Mouse (Mus musculus): Measurements from ENCODE around the gene Dip2b. TPM values are rescaled to one million over a fixed set of nuclear protein-coding genes. Genes with fewer than 3 reads are reported as not detected.
A peak's percentile ranks its signal among the peaks of the same experiment; 100 is the strongest.

Dip2b gene
- polyA plus RNA-seq, 1 experiment from 2014 or later = 21.1 TPM

DNA sequence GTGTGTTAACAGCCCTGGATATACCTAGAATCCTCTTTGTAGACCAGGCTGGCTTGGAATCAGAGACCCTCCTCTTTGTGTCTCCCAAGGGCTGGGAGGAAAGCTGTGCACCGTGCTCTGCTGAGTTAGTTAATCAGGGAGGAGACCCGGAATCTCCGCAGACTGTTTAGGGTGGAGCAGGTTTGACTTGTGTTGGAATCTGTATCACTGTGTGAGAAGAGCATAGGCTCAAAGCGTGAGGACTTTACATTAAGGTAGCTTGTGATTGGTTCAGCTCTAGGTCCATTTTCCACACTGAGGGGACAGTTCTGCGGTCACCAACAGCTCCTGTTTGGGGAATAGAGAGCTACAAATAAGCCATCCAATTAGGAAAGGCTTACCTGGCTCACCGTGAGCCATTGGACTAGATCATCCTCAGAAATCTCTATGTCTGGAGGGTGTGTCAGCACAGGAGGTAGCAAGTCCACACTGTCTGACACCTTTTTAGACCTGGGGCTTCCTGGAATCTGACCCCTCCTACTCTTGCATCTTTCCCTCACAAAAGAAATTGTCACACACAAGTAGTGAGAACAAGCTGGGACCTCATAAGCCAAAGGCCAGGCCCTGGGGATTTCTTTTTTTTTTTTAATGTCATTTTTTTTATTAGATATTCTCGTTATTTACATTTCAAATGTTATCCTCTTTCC lies 21.3 kb downstream of the Dip2b start:
- Histone ChIP-seq H3K27me3 (replicated peaks; ENCODE audit: control insufficient read depth, insufficient read depth, low read length) (no peaks in the 10 kb centered on the region), H3K27ac (ENCODE audit: low read length) (no peak overlapping the region), H3K9me3 (ENCODE audit: control insufficient read depth, low read length) (no peaks in the 10 kb centered on the region), H3K4me2 (ENCODE audit: low read length) (no peak overlapping the region), H3K36me3 (ENCODE audit: control insufficient read depth, insufficient read depth) (no peaks in the 10 kb centered on the region), H3K4me3 (replicated peaks; ENCODE audit: low read length) (no peak overlapping the region), H3K4me1 (replicated peaks; ENCODE audit: control insufficient read depth, insufficient read depth, low read length) (peaks cover 3% of the 10 kb centered on the region; the same call in 1 of the 2 replicates), H3K9ac (replicated peaks; ENCODE audit: low read depth, low read length) (no peak overlapping the region)
- no peak for ATAC-seq
- WGBS = 74% methylated on average over 7 of the region's 7 CpGs

DNA sequence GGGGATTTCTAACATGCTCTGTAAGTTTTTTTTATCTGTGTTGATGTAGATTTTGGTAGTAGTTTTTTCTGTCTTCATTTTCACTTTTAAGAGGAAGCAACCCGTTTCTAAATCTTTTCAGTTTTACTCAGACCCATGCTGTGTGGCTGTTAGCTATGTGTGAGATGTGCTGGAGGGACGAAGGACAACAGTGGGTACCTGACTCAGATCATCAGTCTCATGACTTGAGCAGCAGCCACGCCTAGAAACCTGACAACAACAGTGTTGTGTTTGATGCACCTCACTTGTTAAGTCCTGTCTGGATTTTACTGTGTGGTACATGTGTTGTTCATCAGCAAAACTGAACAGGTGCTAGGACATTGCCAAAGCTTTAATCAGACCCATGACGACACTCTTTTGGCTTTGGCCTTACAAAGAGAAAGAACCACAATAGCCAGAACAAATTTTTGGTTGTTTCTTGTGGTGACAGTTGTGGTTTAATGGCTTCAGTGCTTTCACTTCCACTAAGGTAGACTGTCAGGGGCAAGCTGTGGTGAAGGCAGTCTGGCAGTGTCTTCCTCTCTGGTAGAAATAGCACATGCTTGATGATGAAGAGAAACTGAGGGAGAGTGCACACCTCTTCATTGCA lies 22.2 kb downstream of the Dip2b start:
- no peak overlapping the region for H3K27ac ChIP-seq (ENCODE audit: low read length)
- no peaks in the 10 kb centered on the region for H3K27me3 ChIP-seq (replicated peaks; ENCODE audit: control insufficient read depth, insufficient read depth, low read length)
- H3K9ac ChIP-seq (replicated peaks; ENCODE audit: low read depth, low read length) = no peak overlapping the region
- no peaks in the 10 kb centered on the region for H3K9me3 ChIP-seq (ENCODE audit: control insufficient read depth, low read length)
- H3K4me3 ChIP-seq (replicated peaks; ENCODE audit: low read length) = no peak overlapping the region
- H3K4me2 ChIP-seq (ENCODE audit: low read length) = no peak overlapping the region
- WGBS = 80% methylated on average over 4 of the region's 4 CpGs
- H3K4me1 ChIP-seq (replicated peaks; ENCODE audit: control insufficient read depth, insufficient read depth, low read length) = peaks cover 3% of the 10 kb centered on the region; the same call in 1 of the 2 replicates
- no peaks in the 10 kb centered on the region for H3K36me3 ChIP-seq (ENCODE audit: control insufficient read depth, insufficient read depth)
- no peak for ATAC-seq

DNA sequence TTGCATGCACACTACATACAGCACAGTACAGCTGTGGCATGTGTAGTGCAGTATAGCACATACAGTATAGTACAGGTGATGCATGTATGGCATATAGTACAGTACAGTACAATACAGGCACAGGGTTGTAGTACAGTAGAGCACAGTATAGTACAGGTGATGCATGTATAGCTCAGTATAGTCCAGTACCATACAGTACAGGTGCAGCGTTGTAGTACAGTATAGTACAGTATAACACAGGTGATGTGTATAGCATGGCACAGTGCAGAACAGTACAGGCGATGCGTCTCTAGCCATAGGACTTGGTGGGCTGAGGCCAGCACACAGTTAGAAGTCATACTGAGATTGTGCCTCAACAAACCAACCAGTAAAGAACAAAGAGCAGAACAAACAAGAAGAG lies 22.9 kb downstream of the Dip2b start:
- Histone ChIP-seq H3K4me1 (replicated peaks; ENCODE audit: control insufficient read depth, insufficient read depth, low read length) (peaks cover 6% of the 10 kb centered on the region), H3K27ac (ENCODE audit: low read length) (no peak overlapping the region), H3K4me3 (replicated peaks; ENCODE audit: low read length) (no peak overlapping the region), H3K27me3 (replicated peaks; ENCODE audit: control insufficient read depth, insufficient read depth, low read length) (no peaks in the 10 kb centered on the region), H3K9me3 (ENCODE audit: control insufficient read depth, low read length) (no peaks in the 10 kb centered on the region), H3K4me2 (ENCODE audit: low read length) (no peak overlapping the region), H3K9ac (replicated peaks; ENCODE audit: low read depth, low read length) (no peak overlapping the region), H3K36me3 (ENCODE audit: control insufficient read depth, insufficient read depth) (no peaks in the 10 kb centered on the region)
- no peak for ATAC-seq
- 95% methylated on average over 3 of the region's 3 CpGs for WGBS

GRCm38 (mm10) chr15:100063229-100063773 lies 24.8 kb downstream of the Dip2b start:
- no peak for ATAC-seq
- no peaks in the 10 kb centered on the region for H3K36me3 ChIP-seq (ENCODE audit: control insufficient read depth, insufficient read depth)
- no peak overlapping the region for H3K27ac ChIP-seq (ENCODE audit: low read length)
- 95% methylated on average over 13 of the region's 13 CpGs for WGBS
- H3K4me3 ChIP-seq (replicated peaks; ENCODE audit: low read length) = no peak overlapping the region
- peaks cover 12% of the 10 kb centered on the region for H3K4me1 ChIP-seq (replicated peaks; ENCODE audit: control insufficient read depth, insufficient read depth, low read length)
- H3K9ac ChIP-seq (replicated peaks; ENCODE audit: low read depth, low read length) = no peak overlapping the region
- H3K4me2 ChIP-seq (ENCODE audit: low read length) = no peak overlapping the region
- H3K27me3 ChIP-seq (replicated peaks; ENCODE audit: control insufficient read depth, insufficient read depth, low read length) = no peaks in the 10 kb centered on the region
- H3K9me3 ChIP-seq (ENCODE audit: control insufficient read depth, low read length) = no peaks in the 10 kb centered on the region

GRCm38 (mm10) chr15:100066702-100067101 lies 28.2 kb downstream of the Dip2b start:
- Histone ChIP-seq H3K4me2 (ENCODE audit: low read length) (peak overlapping the region; percentile 21; the same call in 1 of the 2 replicates), H3K36me3 (ENCODE audit: control insufficient read depth, insufficient read depth) (no peaks in the 10 kb centered on the region), H3K27ac (ENCODE audit: low read length) (peak overlapping the region; percentile 16; the same call in 1 of the 2 replicates), H3K9ac (replicated peaks; ENCODE audit: low read depth, low read length) (no peak overlapping the region), H3K4me3 (replicated peaks; ENCODE audit: low read length) (no peak overlapping the region), H3K9me3 (ENCODE audit: control insufficient read depth, low read length) (no peaks in the 10 kb centered on the region), H3K27me3 (replicated peaks; ENCODE audit: control insufficient read depth, insufficient read depth, low read length) (no peaks in the 10 kb centered on the region), H3K4me1 (replicated peaks; ENCODE audit: control insufficient read depth, insufficient read depth, low read length) (peaks cover 9% of the 10 kb centered on the region)
- WGBS = 18% methylated on average over 9 of the region's 9 CpGs
- ATAC-seq = peak; percentile 57; the same call in 1 of the 2 replicates

DNA sequence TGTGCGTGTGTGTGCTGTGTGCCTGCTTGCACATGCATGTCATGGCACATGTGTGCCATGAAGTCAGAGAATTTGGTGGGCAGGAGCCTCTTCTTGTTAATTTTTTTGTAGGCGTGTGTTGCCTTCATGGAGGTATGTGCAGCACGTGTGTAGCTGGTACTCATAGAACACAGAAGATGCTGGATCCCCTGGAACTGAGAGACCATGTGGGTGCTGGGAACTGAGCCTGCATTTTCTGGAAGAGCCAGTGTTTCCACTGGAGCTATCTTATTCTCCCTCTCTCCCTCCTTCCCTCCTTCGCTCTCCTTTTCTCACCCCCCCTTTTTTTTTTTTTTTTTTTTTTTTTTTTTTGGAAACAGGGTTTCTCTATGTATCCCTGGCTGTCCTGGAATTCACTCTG lies 30.6 kb downstream of the Dip2b start:
- Histone ChIP-seq H3K9me3 (ENCODE audit: control insufficient read depth, low read length) (no peaks in the 10 kb centered on the region), H3K27me3 (replicated peaks; ENCODE audit: control insufficient read depth, insufficient read depth, low read length) (no peaks in the 10 kb centered on the region), H3K4me3 (replicated peaks; ENCODE audit: low read length) (no peak overlapping the region), H3K9ac (replicated peaks; ENCODE audit: low read depth, low read length) (no peak overlapping the region), H3K36me3 (ENCODE audit: control insufficient read depth, insufficient read depth) (no peaks in the 10 kb centered on the region), H3K4me1 (replicated peaks; ENCODE audit: control insufficient read depth, insufficient read depth, low read length) (peaks cover 18% of the 10 kb centered on the region), H3K27ac (ENCODE audit: low read length) (no peak overlapping the region), H3K4me2 (ENCODE audit: low read length) (no peak overlapping the region)
- no peak for ATAC-seq
- 80% methylated on average over 4 of the region's 4 CpGs for WGBS

DNA sequence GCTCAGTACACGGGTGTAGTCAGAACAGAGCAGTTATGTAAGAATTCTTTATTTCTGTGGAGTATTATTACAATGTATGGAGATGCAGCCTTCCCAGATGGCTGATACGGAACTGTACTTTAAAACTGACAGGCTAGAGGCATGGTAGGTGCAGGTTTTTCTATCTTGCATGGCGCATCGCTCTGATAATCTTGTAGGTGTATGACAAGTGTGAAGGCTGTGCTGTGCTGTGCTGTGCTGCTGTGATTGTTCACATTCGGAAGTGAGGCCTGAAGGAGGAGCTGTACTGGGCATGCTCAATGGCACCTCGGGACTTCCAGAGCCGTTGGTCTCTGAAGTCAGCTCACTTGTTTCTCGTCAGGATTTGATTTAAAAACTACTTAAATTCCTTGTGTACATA lies 31.6 kb downstream of the Dip2b start:
- WGBS = 84% methylated on average over 8 of the region's 8 CpGs
- no peak overlapping the region for H3K9ac ChIP-seq (replicated peaks; ENCODE audit: low read depth, low read length)
- no peak overlapping the region for H3K27ac ChIP-seq (ENCODE audit: low read length)
- H3K4me1 ChIP-seq (replicated peaks; ENCODE audit: control insufficient read depth, insufficient read depth, low read length) = peaks cover 20% of the 10 kb centered on the region
- H3K4me3 ChIP-seq (replicated peaks; ENCODE audit: low read length) = no peak overlapping the region
- ATAC-seq = no peak
- no peaks in the 10 kb centered on the region for H3K36me3 ChIP-seq (ENCODE audit: control insufficient read depth, insufficient read depth)
- no peak overlapping the region for H3K4me2 ChIP-seq (ENCODE audit: low read length)
- H3K9me3 ChIP-seq (ENCODE audit: control insufficient read depth, low read length) = no peaks in the 10 kb centered on the region
- no peaks in the 10 kb centered on the region for H3K27me3 ChIP-seq (replicated peaks; ENCODE audit: control insufficient read depth, insufficient read depth, low read length)

DNA sequence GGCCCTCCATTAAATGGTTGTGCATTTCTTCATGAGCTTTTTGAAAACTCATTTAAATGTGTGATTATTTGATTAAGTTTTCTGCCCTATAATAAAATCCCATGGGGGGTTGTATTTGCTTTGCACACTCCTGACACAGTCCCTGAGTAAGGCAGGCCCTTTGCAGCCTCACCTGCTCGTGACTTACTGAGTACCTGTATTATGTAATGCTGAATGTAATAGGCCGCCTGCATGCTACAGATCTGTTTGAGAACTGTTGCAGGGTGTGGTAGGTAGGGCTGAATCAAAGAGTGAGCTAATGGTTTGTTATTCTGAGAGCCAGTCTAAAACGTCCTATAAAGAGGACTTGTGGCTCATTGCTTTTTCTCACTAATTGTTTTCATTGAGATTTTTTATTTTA lies 33.4 kb downstream of the Dip2b start:
- Histone ChIP-seq H3K9ac (replicated peaks; ENCODE audit: low read depth, low read length) (no peak overlapping the region), H3K4me1 (replicated peaks; ENCODE audit: control insufficient read depth, insufficient read depth, low read length) (peaks cover 13% of the 10 kb centered on the region), H3K9me3 (ENCODE audit: control insufficient read depth, low read length) (no peaks in the 10 kb centered on the region), H3K27ac (ENCODE audit: low read length) (no peak overlapping the region), H3K4me2 (ENCODE audit: low read length) (no peak overlapping the region), H3K27me3 (replicated peaks; ENCODE audit: control insufficient read depth, insufficient read depth, low read length) (no peaks in the 10 kb centered on the region), H3K36me3 (ENCODE audit: control insufficient read depth, insufficient read depth) (no peaks in the 10 kb centered on the region), H3K4me3 (replicated peaks; ENCODE audit: low read length) (no peak overlapping the region)
- no peak for ATAC-seq
- 84% methylated on average over 3 of the region's 3 CpGs for WGBS

DNA sequence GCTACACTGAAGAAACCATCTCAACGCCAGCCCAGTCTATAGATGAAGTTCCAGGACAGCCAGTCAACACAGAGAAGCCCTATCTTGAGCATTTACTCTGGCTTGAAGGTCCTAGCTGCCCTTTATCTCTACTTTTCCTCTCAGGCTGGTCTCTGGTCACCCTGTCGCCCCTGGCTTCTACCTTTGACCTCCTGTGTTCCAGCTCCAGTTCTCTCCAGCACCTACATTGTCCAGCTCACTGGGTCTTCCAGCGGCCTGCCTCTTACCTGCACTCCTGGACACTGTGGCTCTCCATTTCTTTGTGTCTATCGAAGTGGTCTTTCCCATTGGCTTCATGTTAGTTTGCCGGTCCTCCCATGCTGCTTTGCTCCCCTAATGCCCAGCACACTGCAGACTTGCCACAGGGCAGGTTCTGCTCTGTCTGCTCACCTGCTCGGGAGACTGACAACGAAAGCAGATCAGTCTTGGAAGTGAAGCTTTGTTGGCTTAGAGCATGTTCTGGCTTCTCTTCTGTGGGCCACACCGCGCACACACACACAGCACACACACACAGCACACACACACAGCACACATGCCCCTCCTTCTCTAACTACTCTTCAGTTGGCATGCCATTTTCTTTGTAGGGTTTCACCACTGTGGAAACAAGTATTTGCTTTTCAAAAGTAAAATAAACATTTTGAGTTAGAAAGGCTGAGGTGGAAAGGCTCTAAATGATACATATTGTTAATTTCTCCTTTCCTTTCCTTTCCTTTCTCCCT lies 35.4 kb downstream of the Dip2b start:
- no peak overlapping the region for H3K27ac ChIP-seq (ENCODE audit: low read length)
- no peaks in the 10 kb centered on the region for H3K27me3 ChIP-seq (replicated peaks; ENCODE audit: control insufficient read depth, insufficient read depth, low read length)
- ATAC-seq = no peak
- H3K9ac ChIP-seq (replicated peaks; ENCODE audit: low read depth, low read length) = no peak overlapping the region
- H3K4me2 ChIP-seq (ENCODE audit: low read length) = no peak overlapping the region
- 86% methylated on average over 9 of the region's 9 CpGs for WGBS
- H3K4me1 ChIP-seq (replicated peaks; ENCODE audit: control insufficient read depth, insufficient read depth, low read length) = peaks cover 11% of the 10 kb centered on the region
- H3K9me3 ChIP-seq (ENCODE audit: control insufficient read depth, low read length) = no peaks in the 10 kb centered on the region
- H3K36me3 ChIP-seq (ENCODE audit: control insufficient read depth, insufficient read depth) = no peaks in the 10 kb centered on the region
- H3K4me3 ChIP-seq (replicated peaks; ENCODE audit: low read length) = no peak overlapping the region

Data from forebrain, embryonic 16.5 days (tissue).